Mouse (Mus musculus) neural tube, embryonic 15.5 days (tissue): Measurements from ENCODE around the gene Olfr95. TPM values are rescaled to one million over a fixed set of nuclear protein-coding genes. Genes with fewer than 3 reads are reported as not detected.

Experiments used
- ATAC-seq: fragments of 200-750 bp; cut with Nextera tagmentation; 2 replicates; pipeline ENCODE4 v1.8.0; 2017; ENCODE audit warnings: mild to moderate bottlenecking, moderate TSS enrichment, moderate library complexity; ENCODE audit not compliant: low FRiP score
- H3K27ac ChIP-seq: fragments of 300-500 bp; sonication (generic); replicated peaks from 2 replicates; pipeline ENCODE4 v1.5.1; 2015; ENCODE audit warnings: mild to moderate bottlenecking, inconsistent platforms
- H3K27me3 ChIP-seq: fragments of 300-500 bp; sonication (generic); replicated peaks from 2 replicates; pipeline ENCODE4 v1.6.1; 2015; ENCODE audit warnings: inconsistent platforms
- H3K36me3 ChIP-seq: fragments of 300-500 bp; sonication (generic); 2 replicates; pipeline ENCODE4 v1.6.1; 2015; ENCODE audit warnings: inconsistent platforms
- H3K4me1 ChIP-seq: fragments of 300-500 bp; sonication (generic); 2 replicates; pipeline ENCODE4 v1.6.1; 2015; ENCODE audit warnings: inconsistent platforms
- H3K4me2 ChIP-seq: fragments of 300-500 bp; sonication (generic); 2 replicates; pipeline ENCODE4 v1.6.1; 2015; ENCODE audit warnings: inconsistent platforms, mild to moderate bottlenecking, moderate library complexity
- H3K4me3 ChIP-seq: fragments of 300-500 bp; sonication (generic); replicated peaks from 2 replicates; pipeline ENCODE4 v1.5.1; 2015; ENCODE audit warnings: mild to moderate bottlenecking, inconsistent platforms
- H3K9ac ChIP-seq: fragments of 300-500 bp; sonication (generic); replicated peaks from 2 replicates; pipeline ENCODE4 v1.6.1; 2015; ENCODE audit warnings: mild to moderate bottlenecking, inconsistent platforms
- H3K9me3 ChIP-seq: fragments of 300-500 bp; sonication (generic); replicated peaks from 2 replicates; pipeline ENCODE4 v1.6.1; 2016; ENCODE audit warnings: inconsistent platforms
- WGBS: fragments of 180-500 bp; shearing (Covaris S2); methylation state at CpG from one replicate; pipeline ENCODE4 v1.1.7; 2015; ENCODE audit warnings: mixed read lengths; 5-methylcytosine and 5-hydroxymethylcytosine counted together
- polyA plus RNA-seq: library from polyadenylated mRNA; unstranded; fragments of >200 nt; fragmentation: Nextera tagmentation; extraction: Ambion mirVana; gene quantifications from 2 replicates; pipeline ENCODE4 v1.2.1, GENCODE M21; 2015

Olfr95 gene
- polyA plus RNA-seq, 1 experiment from 2014 or later = not detected

- Histone ChIP-seq H3K9me3 (no peaks in the 10 kb centered on the region), H3K27ac (no peak overlapping the region), H3K4me2 (no peak overlapping the region), H3K9ac (no peak overlapping the region), H3K36me3 (no peaks in the 10 kb centered on the region), H3K4me3 (no peak overlapping the region), H3K4me1 (no peaks in the 10 kb centered on the region), H3K27me3 (peaks cover 8% of the 10 kb centered on the region; the same call in 1 of the 2 replicates)
- ATAC-seq = peak; percentile 85
- WGBS = 0% methylated on average over 4 of the region's 4 CpGs
Measured at GRCm38 (mm10) chr17:37203206-37203916, 9.6 kb downstream of the Olfr95 start.

- Histone ChIP-seq H3K4me2 (no peak within 1 kb of the TSS), H3K4me3 (no peak within 1 kb of the TSS), H3K9ac (no peak within 1 kb of the TSS), H3K27me3 (peaks cover 21% of the 10 kb centered on the region), H3K4me1 (peaks cover 16% of the 10 kb centered on the region), H3K9me3 (no peaks in the 10 kb centered on the region), H3K27ac (no peak within 1 kb of the TSS), H3K36me3 (no peaks in the 10 kb centered on the region)
- WGBS = 77% methylated on average over 2 of the region's 2 CpGs
- no peak for ATAC-seq
Measured at GRCm38 (mm10) chr17:37200894-37201293, 12.0 kb downstream of the Olfr95 start, which contains the start of gene Olfr94. Gene Olfr94, minus strand, starts transcription at chr17:37200994.

- peaks cover 28% of the 10 kb centered on the region for H3K27me3 ChIP-seq
Measured at GRCm38 (mm10) chr17:37196845-37197724, 15.8 kb downstream of the Olfr95 start.

GRCm38 (mm10) chr17:37194782-37195181 is 18.1 kb downstream of the Olfr95 start:
- Histone ChIP-seq H3K27ac (no peak overlapping the region), H3K4me2 (no peak overlapping the region), H3K4me1 (peaks cover 16% of the 10 kb centered on the region), H3K9ac (no peak overlapping the region), H3K4me3 (no peak overlapping the region), H3K27me3 (peaks cover 28% of the 10 kb centered on the region), H3K36me3 (no peaks in the 10 kb centered on the region), H3K9me3 (no peaks in the 10 kb centered on the region)
- ATAC-seq = no peak
- 91% methylated on average over 5 of the region's 5 CpGs for WGBS

More at GRCm38 (mm10) chr17:37196845-37197724, 15.8 kb downstream of the Olfr95 start:
- peaks cover 16% of the 10 kb centered on the region for H3K4me1 ChIP-seq
- no peaks in the 10 kb centered on the region for H3K36me3 ChIP-seq
- H3K9ac ChIP-seq = peak overlapping the region; percentile 57
- peak overlapping the region; percentile 50 for H3K4me3 ChIP-seq
- peak overlapping the region; percentile 74 for H3K27ac ChIP-seq
- peak; percentile 94 for ATAC-seq
- WGBS = under 1% methylated on average over 77 of the region's 77 CpGs
- peak overlapping the region; percentile 71 for H3K4me2 ChIP-seq
- H3K9me3 ChIP-seq = no peaks in the 10 kb centered on the region

- Histone ChIP-seq H3K9ac (no peak within 1 kb of the TSS), H3K4me2 (no peak within 1 kb of the TSS), H3K9me3 (no peaks in the 10 kb centered on the region), H3K36me3 (no peaks in the 10 kb centered on the region), H3K4me1 (peaks cover 16% of the 10 kb centered on the region), H3K27me3 (peaks cover 22% of the 10 kb centered on the region), H3K4me3 (no peak within 1 kb of the TSS), H3K27ac (no peak within 1 kb of the TSS)
- no peak for ATAC-seq
- 93% methylated on average over 2 of the region's 2 CpGs for WGBS
Measured at GRCm38 (mm10) chr17:37193656-37194055, 19.3 kb downstream of the Olfr95 start, which contains the start of gene Ubd. Gene Ubd, plus strand, starts transcription at chr17:37193892.

GRCm38 (mm10) chr17:37193032-37193431 is 19.9 kb downstream of the Olfr95 start:
- H3K27me3 ChIP-seq = peaks cover 16% of the 10 kb centered on the region
- no peak overlapping the region for H3K27ac ChIP-seq
- H3K4me3 ChIP-seq = no peak overlapping the region
- H3K4me1 ChIP-seq = peaks cover 15% of the 10 kb centered on the region
- no peak for ATAC-seq
- no peak overlapping the region for H3K4me2 ChIP-seq
- H3K9ac ChIP-seq = no peak overlapping the region
- H3K36me3 ChIP-seq = no peaks in the 10 kb centered on the region
- H3K9me3 ChIP-seq = no peaks in the 10 kb centered on the region

- no peak overlapping the region for H3K4me3 ChIP-seq
- H3K9ac ChIP-seq = no peak overlapping the region
- WGBS = 66% methylated on average over 2 of the region's 2 CpGs
- no peak overlapping the region for H3K4me2 ChIP-seq
- no peak for ATAC-seq
- no peaks in the 10 kb centered on the region for H3K4me1 ChIP-seq
- H3K9me3 ChIP-seq = no peaks in the 10 kb centered on the region
- no peaks in the 10 kb centered on the region for H3K36me3 ChIP-seq
- H3K27me3 ChIP-seq = peaks cover 6% of the 10 kb centered on the region
- no peak overlapping the region for H3K27ac ChIP-seq
Measured at GRCm38 (mm10) chr17:37190711-37191110, 22.2 kb downstream of the Olfr95 start.

- no peaks in the 10 kb centered on the region for H3K36me3 ChIP-seq
- WGBS = 51% methylated on average over 6 of the region's 6 CpGs
Measured at GRCm38 (mm10) chr17:37185474-37185873, 27.4 kb downstream of the Olfr95 start.

GRCm38 (mm10) chr17:37161394-37161793 is 51.5 kb downstream of the Olfr95 start, which contains the start of gene Olfr93:
Gene Olfr93, minus strand, starts transcription at chr17:37161494.
- no peak within 1 kb of the TSS for H3K4me3 ChIP-seq
- ATAC-seq = no peak
- H3K4me2 ChIP-seq = no peak within 1 kb of the TSS
- H3K27ac ChIP-seq = no peak within 1 kb of the TSS
- no peaks in the 10 kb centered on the region for H3K4me1 ChIP-seq
- H3K36me3 ChIP-seq = no peaks in the 10 kb centered on the region
- no peak within 1 kb of the TSS for H3K9ac ChIP-seq
- H3K9me3 ChIP-seq = no peaks in the 10 kb centered on the region
- no peaks in the 10 kb centered on the region for H3K27me3 ChIP-seq

More at GRCm38 (mm10) chr17:37185474-37185873, 27.4 kb downstream of the Olfr95 start:
- H3K4me1 ChIP-seq = no peaks in the 10 kb centered on the region
- H3K27me3 ChIP-seq = no peaks in the 10 kb centered on the region
- no peak overlapping the region for H3K9ac ChIP-seq
- H3K9me3 ChIP-seq = no peaks in the 10 kb centered on the region
- H3K4me3 ChIP-seq = no peak overlapping the region
- ATAC-seq = no peak
- H3K4me2 ChIP-seq = no peak overlapping the region
- H3K27ac ChIP-seq = no peak overlapping the region
